Mouse (Mus musculus) limb, embryonic 10.5 days (tissue): ENCODE measurements around the gene Polr1b. TPM values are rescaled to one million over a fixed set of nuclear protein-coding genes. Genes with fewer than 3 reads are reported as not detected.

ENCODE experiments used
- DNase-seq: peaks from one replicate; pipeline ENCODE4 v3.0.0-alpha.2; 2017; ENCODE audit warnings: low spot score
- H3K27ac ChIP-seq: fragments of 300-500 bp; sonication (generic); 2 replicates; pipeline ENCODE4 v1.5.1; 2016; ENCODE audit warnings: mild to moderate bottlenecking
- H3K27me3 ChIP-seq: fragments of 300-500 bp; sonication (generic); 2 replicates; pipeline ENCODE4 v1.6.1; 2016; ENCODE audit warnings: low read depth, mild to moderate bottlenecking; ENCODE audit not compliant: poor library complexity, severe bottlenecking
- H3K36me3 ChIP-seq: fragments of 300-500 bp; sonication (generic); 2 replicates; pipeline ENCODE4 v1.6.1; 2016; ENCODE audit warnings: mild to moderate bottlenecking, moderate library complexity
- H3K4me1 ChIP-seq: fragments of 300-500 bp; sonication (generic); 2 replicates; pipeline ENCODE4 v1.6.1; 2016
- H3K4me3 ChIP-seq: fragments of 300-500 bp; sonication (generic); 2 replicates; pipeline ENCODE4 v1.5.1; 2016; ENCODE audit warnings: mild to moderate bottlenecking, moderate library complexity
- H3K9me3 ChIP-seq: fragments of 300-500 bp; sonication (generic); replicated peaks from 2 replicates; pipeline ENCODE4 v1.6.1; 2016; ENCODE audit warnings: mild to moderate bottlenecking
- WGBS: fragments of 180-500 bp; shearing (Covaris S2); methylation state at CpG from one replicate; pipeline ENCODE4 v1.1.7; 2016; 5-methylcytosine and 5-hydroxymethylcytosine counted together
- polyA plus RNA-seq: library from polyadenylated mRNA; unstranded; fragments of >200 nt; fragmentation: Nextera tagmentation; extraction: Ambion mirVana; gene quantifications from 2 replicates; pipeline ENCODE4 v1.2.1, GENCODE M21; 2016

The Polr1b gene
- polyA plus RNA-seq, 1 experiment from 2014 or later: 48.8 TPM

DNA sequence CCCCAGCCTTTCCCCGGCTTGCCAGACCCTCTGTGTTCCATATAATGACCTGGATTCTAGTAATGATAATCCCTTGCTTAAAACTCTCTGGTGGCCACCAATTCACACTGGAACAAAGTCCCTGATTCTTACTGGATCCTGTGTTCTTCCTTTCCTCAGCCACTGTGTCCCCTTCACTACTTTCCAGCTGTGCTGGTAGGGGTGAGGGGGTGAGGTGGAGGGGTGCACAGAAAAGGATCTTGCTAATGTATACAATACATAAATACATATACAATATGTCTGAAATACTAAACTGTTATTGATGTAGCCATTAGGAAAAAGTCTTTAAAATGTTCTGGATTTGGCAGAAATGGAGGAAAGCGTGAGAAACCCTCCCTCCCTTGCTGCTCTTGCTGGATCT is 30.0 kb downstream of the Polr1b start:
- H3K4me3 ChIP-seq: peak overlapping the region; percentile 72
- 95% methylated on average over 2 of the region's 2 CpGs for WGBS
- peaks cover 17% of the 10 kb centered on the region for H3K4me1 ChIP-seq
- H3K27ac ChIP-seq: peak overlapping the region; percentile 90; the same call in 1 of the 2 replicates
- H3K9me3 ChIP-seq: no peaks in the 10 kb centered on the region; the same call in 1 of the 2 replicates
- H3K27me3 ChIP-seq: no peaks in the 10 kb centered on the region
- peaks cover 64% of the 10 kb centered on the region for H3K36me3 ChIP-seq
- no peak for DNase-seq

DNA sequence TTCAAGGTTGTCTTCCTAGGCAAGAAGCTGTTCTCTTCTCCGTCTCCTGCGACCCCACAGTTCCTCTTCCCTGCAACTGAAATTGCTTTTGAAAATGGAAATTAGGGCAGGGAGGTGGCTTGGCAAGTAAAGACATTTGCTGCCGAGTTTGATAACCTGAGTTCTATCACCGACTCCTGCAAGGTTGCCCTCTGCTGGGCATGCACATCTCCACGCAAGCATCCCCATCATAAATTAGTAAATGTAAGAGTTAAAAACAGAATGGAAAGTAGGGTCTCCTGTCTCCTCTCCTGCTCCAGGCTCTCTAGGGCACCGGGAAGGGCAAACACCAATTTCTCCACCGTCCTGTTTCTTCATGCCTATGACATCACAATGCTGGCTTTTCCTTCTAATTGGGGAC is 31.4 kb downstream of the Polr1b start:
- no peak overlapping the region for H3K27ac ChIP-seq
- peaks cover 49% of the 10 kb centered on the region for H3K36me3 ChIP-seq
- H3K4me1 ChIP-seq: peaks cover 17% of the 10 kb centered on the region
- DNase-seq: no peak
- no peaks in the 10 kb centered on the region for H3K27me3 ChIP-seq
- H3K4me3 ChIP-seq: no peak overlapping the region
- no peaks in the 10 kb centered on the region; the same call in 1 of the 2 replicates for H3K9me3 ChIP-seq
- WGBS: 94% methylated on average over 7 of the region's 7 CpGs

DNA sequence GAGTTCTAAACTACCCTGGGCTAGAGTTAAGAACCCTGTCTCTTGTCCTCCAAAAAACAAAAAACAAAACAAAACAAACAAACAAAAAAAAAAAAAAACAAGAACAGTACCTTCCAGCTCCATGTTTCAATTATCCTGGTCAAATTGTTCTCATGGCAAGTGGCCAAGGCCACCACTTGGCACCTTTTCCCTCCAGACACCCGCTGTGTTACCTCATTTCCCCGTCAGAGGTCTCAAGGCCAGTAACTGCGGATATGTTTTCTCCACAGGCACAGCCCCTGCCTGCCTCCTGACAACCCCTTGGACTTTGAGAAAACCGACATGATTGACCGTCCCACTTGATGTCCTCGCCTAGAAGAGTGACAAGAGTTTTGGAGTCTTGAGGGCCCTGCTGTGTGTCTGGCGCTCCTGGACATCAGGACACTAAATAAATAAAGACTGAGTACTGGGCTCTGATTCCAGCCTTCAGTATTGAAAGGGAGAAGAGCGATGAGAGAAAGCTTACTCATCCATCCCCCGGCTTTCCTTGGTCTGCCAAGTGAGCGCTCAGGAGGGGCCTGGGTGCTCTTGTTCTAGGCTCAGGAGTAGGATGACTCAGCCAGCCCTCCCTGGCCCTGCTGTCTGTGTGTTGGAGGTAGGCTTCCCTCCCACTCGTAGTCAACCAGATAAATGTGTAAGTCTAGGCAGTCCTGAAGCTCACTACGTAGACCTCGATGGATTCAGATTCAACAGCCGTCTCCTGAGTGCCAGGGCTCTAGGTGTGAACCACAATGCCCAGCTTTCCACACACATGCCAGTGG is 32.4 kb downstream of the Polr1b start:
- 96% methylated on average over 14 of the region's 14 CpGs for WGBS
- no peaks in the 10 kb centered on the region for H3K27me3 ChIP-seq
- peaks cover 17% of the 10 kb centered on the region for H3K4me1 ChIP-seq
- H3K36me3 ChIP-seq: peaks cover 40% of the 10 kb centered on the region
- no peak for DNase-seq
- H3K4me3 ChIP-seq: no peak overlapping the region
- no peak overlapping the region for H3K27ac ChIP-seq
- H3K9me3 ChIP-seq: no peaks in the 10 kb centered on the region; the same call in 1 of the 2 replicates

DNA sequence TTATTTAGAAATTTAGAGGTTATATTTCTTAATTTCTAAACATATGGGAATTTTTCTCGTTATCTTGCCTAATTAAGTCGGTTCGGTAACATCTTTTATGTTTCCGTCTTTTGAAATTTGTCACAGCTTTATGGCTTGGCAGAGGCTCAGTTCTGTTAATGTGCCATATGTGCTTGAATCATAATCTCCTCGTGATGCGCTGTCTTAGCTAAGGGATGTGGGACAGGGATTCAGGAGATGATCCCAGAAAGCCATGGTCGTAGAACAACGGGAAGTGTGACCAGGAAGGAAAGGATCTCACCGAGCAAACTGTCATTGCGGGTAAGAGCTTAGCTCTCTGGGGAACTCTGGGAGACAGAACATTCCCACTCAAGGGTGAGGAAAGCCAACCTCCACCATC is 39.1 kb downstream of the Polr1b start:
- no peak overlapping the region for H3K4me3 ChIP-seq
- no peaks in the 10 kb centered on the region for H3K9me3 ChIP-seq
- 91% methylated on average over 10 of the region's 10 CpGs for WGBS
- H3K27me3 ChIP-seq: no peaks in the 10 kb centered on the region
- no peaks in the 10 kb centered on the region for H3K36me3 ChIP-seq
- no peaks in the 10 kb centered on the region for H3K4me1 ChIP-seq
- no peak overlapping the region for H3K27ac ChIP-seq
- no peak for DNase-seq

DNA sequence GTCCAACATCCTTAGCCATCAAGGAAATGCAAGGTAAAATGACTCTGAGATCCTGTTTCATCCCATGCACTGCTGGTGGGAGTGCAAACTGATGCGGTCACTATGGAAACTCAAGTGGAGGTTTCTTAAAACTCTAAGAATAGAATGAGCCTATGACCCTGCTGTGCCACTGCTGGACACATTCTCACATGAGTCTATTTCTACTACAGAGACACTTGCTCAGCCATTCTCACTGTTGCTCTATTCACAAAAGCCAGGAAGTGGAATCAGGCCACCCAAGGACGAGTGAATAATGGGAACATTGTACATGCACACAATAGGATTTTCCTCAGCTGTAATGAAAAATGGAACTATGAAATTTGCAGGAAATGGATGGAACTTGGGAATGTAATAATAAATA is 48.0 kb downstream of the Polr1b start:
- no peak for DNase-seq
- no peaks in the 10 kb centered on the region for H3K36me3 ChIP-seq
- no peaks in the 10 kb centered on the region for H3K27me3 ChIP-seq
- H3K9me3 ChIP-seq: no peaks in the 10 kb centered on the region
- H3K4me1 ChIP-seq: no peaks in the 10 kb centered on the region
- no peak overlapping the region for H3K4me3 ChIP-seq
- 77% methylated on average over 2 of the region's 2 CpGs for WGBS
- no peak overlapping the region for H3K27ac ChIP-seq

DNA sequence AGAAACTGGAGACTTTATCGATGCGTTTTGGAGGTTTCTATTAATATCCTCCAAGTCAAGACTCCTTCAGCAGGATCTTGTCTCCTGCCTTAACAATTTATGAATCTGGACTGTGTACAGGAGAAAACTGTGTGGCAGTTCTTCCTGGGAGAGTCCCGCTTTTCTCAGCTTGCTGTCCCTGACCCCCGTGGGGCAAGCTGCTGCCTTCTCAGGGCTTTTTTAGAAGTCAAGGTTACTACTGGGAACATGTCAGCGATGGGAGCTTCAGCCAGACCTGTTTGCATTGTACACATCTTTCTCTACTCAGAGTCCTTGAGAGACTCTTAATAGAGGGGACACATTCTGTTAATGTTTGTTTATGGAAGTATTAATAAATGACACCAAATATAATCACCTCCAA is 49.6 kb downstream of the Polr1b start:
- no peak for DNase-seq
- Histone ChIP-seq H3K27me3 (no peaks in the 10 kb centered on the region), H3K36me3 (no peaks in the 10 kb centered on the region), H3K4me3 (no peak overlapping the region), H3K9me3 (no peaks in the 10 kb centered on the region), H3K4me1 (no peaks in the 10 kb centered on the region), H3K27ac (no peak overlapping the region)
- WGBS: 87% methylated on average over 5 of the region's 5 CpGs

DNA sequence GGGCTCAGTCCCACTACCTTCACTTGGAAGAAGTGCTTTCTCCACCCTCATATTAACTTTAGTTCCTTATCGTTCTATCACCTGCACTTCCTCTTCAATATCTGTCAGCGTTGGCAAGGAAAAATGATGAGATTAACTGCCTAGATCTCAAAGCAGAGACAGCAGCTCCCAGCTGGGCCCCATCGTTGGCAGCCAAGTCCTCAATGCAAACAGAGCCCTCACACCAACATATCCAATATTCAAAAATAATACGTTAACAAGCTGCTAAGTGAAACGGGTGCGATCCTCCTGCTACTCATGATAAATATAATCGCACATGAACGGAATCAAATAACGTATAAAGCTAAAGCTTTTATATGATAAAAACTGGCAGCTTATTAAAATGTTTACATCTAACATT is 50.3 kb downstream of the Polr1b start:
- 91% methylated on average over 9 of the region's 9 CpGs for WGBS
- no peak for DNase-seq
- H3K36me3 ChIP-seq: no peaks in the 10 kb centered on the region
- no peaks in the 10 kb centered on the region for H3K4me1 ChIP-seq
- no peak overlapping the region for H3K4me3 ChIP-seq
- no peak overlapping the region for H3K27ac ChIP-seq
- no peaks in the 10 kb centered on the region for H3K27me3 ChIP-seq
- no peaks in the 10 kb centered on the region for H3K9me3 ChIP-seq

DNA sequence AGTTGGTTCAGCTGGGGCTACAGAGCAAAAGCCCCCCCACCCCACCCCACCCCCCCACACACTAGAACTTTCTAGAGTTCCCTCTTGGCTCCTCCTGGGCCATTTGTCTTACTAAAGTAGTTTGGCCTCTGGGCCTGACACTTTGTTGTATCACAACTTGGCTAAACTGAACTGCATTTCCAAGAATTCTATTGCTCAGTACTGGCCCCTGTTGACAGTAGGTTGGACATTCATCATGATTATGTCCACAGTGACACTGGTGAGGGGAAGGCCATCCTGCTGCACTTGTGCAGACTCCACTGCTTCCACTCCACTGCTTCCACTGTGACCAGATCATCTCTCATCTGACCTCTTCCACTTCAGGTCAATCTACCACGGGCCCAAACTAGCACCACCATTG is 52.0 kb downstream of the Polr1b start:
- Histone ChIP-seq H3K9me3 (no peaks in the 10 kb centered on the region), H3K4me1 (no peaks in the 10 kb centered on the region), H3K4me3 (no peak overlapping the region), H3K27ac (no peak overlapping the region), H3K36me3 (no peaks in the 10 kb centered on the region), H3K27me3 (no peaks in the 10 kb centered on the region)
- 80% methylated on average over 1 of the region's 1 CpGs for WGBS
- no peak for DNase-seq

DNA sequence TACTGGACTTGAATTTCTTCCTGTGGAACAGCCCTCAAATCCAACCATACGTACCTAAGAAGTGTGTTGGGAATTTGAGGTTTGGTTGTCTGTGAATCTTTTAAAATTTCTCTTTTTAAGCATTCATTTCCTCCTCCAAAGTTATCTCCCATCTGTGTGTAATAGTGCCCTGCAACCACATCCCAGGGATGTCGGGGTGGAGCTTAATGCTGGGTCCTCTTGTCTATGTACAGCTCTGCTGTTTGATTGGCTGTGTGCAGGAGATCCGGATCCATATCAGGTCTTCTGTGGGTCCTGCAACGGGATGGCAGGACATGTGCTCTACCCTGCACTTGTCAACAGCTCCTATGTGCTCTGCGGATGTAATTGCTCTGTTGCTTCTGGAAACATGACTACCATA is 64.0 kb downstream of the Polr1b start:
- Histone ChIP-seq H3K27me3 (no peaks in the 10 kb centered on the region), H3K27ac (no peak overlapping the region), H3K4me1 (no peaks in the 10 kb centered on the region), H3K9me3 (no peaks in the 10 kb centered on the region), H3K36me3 (no peaks in the 10 kb centered on the region), H3K4me3 (no peak overlapping the region)
- DNase-seq: no peak
- 81% methylated on average over 5 of the region's 5 CpGs for WGBS

DNA sequence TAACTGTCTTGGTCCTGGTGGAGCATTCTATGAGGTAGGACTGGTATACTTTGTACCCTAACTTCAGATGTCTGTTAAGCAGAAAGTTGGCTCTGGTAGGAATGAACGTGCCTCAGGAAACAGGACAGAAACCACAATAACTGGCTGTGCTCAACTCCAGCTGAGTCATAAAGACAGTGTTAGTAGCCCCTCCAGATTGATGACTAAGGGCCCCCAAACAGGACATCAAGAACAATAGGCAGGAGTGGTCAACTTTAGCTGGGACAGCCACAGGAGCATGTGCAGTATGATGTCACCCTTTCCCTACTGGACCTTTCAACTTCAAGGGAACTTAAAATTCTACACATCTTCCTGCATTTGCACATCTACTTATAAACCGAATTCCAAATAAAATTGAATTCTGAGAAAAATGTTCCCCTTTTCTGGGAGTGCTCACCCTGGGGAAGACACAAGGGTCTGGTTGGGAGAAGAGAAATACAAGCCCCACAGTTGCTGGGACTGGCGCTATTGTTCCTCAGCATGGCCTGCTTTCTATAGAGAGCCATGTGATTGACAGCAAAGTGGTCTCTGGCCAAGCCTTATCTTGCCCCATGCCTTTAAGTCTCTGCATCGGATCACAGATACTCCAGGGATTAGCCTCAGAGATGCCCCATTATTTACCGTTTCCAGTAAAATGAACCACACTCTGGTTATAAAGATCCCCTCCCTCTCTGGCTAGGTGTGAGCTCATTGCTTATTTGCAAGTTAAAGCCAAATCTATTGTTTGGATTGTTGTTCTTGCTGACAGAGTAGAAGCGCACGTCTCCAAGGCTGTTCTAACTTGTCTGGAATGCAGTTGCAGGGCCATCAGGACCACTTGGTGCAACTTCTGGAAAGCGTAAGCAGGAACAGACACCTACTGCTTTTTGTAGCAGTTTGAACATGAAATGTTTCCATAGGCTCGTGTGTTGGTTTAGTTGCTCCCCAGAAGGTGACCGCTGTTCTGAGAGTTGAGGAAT is 66.0 kb downstream of the Polr1b start:
- H3K36me3 ChIP-seq: no peaks in the 10 kb centered on the region
- no peaks in the 10 kb centered on the region for H3K27me3 ChIP-seq
- 81% methylated on average over 10 of the region's 10 CpGs for WGBS
- H3K4me3 ChIP-seq: no peak overlapping the region
- no peak overlapping the region for H3K27ac ChIP-seq
- no peaks in the 10 kb centered on the region for H3K4me1 ChIP-seq
- H3K9me3 ChIP-seq: no peaks in the 10 kb centered on the region
- no peak for DNase-seq

DNA sequence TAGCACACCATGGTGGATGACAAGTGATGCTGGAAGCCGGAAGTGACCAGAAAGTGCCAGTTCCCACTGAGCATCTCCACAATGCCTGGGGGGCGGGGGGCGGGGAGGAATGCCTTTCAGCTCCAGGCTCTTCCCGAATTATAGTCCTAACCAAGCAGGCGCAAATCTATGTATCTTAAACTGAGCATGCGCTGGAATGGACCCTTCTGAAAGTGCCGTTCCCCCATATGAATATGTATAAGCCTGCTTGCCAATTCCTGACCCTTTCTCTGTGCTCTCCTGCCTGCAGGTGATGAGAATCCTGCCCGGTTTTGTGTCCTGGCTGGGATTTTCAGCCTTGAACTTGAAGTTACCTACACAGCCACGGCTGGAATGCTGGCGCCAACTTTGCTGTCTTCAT is 72.6 kb downstream of the Polr1b start:
- H3K4me1 ChIP-seq: 0 out of 2 replicates have a peak, but pooled peaks cover 5% of the 10 kb centered on the region
- H3K4me3 ChIP-seq: no peak overlapping the region
- DNase-seq: no peak
- no peaks in the 10 kb centered on the region for H3K36me3 ChIP-seq
- no peaks in the 10 kb centered on the region for H3K9me3 ChIP-seq
- WGBS: 56% methylated on average over 10 of the region's 10 CpGs
- no peaks in the 10 kb centered on the region for H3K27me3 ChIP-seq
- no peak overlapping the region for H3K27ac ChIP-seq

DNA sequence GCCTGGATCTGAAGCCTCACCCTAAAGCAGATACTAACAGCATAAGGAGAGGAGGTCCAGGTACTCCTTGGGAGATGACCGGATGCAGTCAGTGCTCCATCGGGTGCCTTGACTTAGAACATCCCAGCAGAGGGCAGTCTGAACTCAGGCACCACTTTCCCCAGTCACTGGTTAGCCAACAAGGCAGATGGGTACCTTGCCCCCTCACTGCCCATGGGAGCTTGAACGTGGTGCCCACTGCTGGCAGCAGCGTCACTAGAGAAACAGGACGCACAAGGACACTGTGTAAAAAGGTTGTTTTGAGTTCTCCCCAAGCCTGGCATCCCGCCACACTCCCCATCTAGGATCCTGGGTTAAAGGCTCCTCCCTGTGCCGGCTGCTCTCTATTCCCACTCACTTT is 73.7 kb downstream of the Polr1b start:
- Histone ChIP-seq H3K4me1 (0 out of 2 replicates have a peak, but pooled peaks cover 7% of the 10 kb centered on the region), H3K27me3 (no peaks in the 10 kb centered on the region), H3K36me3 (no peaks in the 10 kb centered on the region), H3K4me3 (no peak overlapping the region), H3K27ac (no peak overlapping the region), H3K9me3 (no peaks in the 10 kb centered on the region)
- no peak for DNase-seq
- 48% methylated on average over 7 of the region's 7 CpGs for WGBS

DNA sequence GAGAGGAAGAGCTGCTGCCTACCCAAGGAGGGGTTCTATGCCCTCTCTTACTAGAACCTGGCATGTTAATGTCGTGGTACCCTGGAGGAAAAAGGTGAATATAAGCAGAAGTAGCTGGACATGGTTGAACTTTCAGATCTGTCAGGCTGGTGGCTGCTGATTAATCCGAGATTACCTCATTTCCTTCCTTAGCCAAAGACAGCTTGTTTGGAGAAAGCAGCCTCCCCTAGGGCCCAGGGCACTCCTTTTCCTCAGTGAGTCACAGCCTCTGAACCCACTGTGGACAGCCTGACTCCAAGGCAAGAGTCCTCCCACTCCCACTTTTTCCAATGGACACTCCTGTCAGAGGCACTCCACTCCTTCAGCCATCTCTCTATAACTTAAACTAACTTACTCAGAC is 74.8 kb downstream of the Polr1b start:
- Histone ChIP-seq H3K27ac (no peak overlapping the region), H3K27me3 (no peaks in the 10 kb centered on the region), H3K9me3 (no peaks in the 10 kb centered on the region), H3K36me3 (no peaks in the 10 kb centered on the region), H3K4me3 (no peak overlapping the region), H3K4me1 (0 out of 2 replicates have a peak, but pooled peaks cover 7% of the 10 kb centered on the region)
- WGBS: 78% methylated on average over 2 of the region's 2 CpGs
- DNase-seq: no peak
